Mouse (Mus musculus) cerebellum, postnatal 36 days (tissue): ENCODE data around the gene Mb.

Experiments
- DNase-seq, 2 experiments: peaks; one replicate each; pipeline ENCODE4 v3.0.0; 2021 to 2022; ENCODE audit warnings: mixed read lengths in 2 of 2

Gene Mb

GRCm38 (mm10) chr15:77050570-77050969 lies at the start of gene Mb:
Gene Mb (minus strand): TSS chr15:77050670.
- no peak for DNase-seq

GRCm38 (mm10) chr15:77099756-77100155 lies 49.3 kb upstream of the Mb start:
- no peak for DNase-seq

- no peak for DNase-seq
Measured at GRCm38 (mm10) chr15:77097358-77097757, 46.9 kb upstream of the Mb start.

GRCm38 (mm10) chr15:77095216-77095615 lies 44.7 kb upstream of the Mb start:
- DNase-seq, result no peak

GRCm38 (mm10) chr15:77094431-77094830 lies 44.0 kb upstream of the Mb start:
- no peak for DNase-seq

GRCm38 (mm10) chr15:77091394-77091793 lies 40.9 kb upstream of the Mb start:
- DNase-seq, result no peak

- no peak for DNase-seq
Measured at GRCm38 (mm10) chr15:77090531-77090930, 40.1 kb upstream of the Mb start.

- no peak for DNase-seq
Measured at GRCm38 (mm10) chr15:77089249-77089648, 38.8 kb upstream of the Mb start.

- no peak for DNase-seq
Measured at GRCm38 (mm10) chr15:77086488-77086887, 36.0 kb upstream of the Mb start.

- peak; percentile 25 to 44 for DNase-seq
Measured at GRCm38 (mm10) chr15:77085818-77086217, 35.3 kb upstream of the Mb start.

GRCm38 (mm10) chr15:77081454-77081853 lies 31.0 kb upstream of the Mb start:
- no peak for DNase-seq

GRCm38 (mm10) chr15:77080684-77081254 lies 30.3 kb upstream of the Mb start:
- no peak for DNase-seq

- no peak for DNase-seq
Measured at GRCm38 (mm10) chr15:77079890-77080361, 29.5 kb upstream of the Mb start.

- DNase-seq, result no peak
Measured at GRCm38 (mm10) chr15:77079256-77079822, 28.9 kb upstream of the Mb start.

GRCm38 (mm10) chr15:77078786-77079185 lies 28.3 kb upstream of the Mb start:
- DNase-seq, result no peak

- no peak for DNase-seq
Measured at GRCm38 (mm10) chr15:77077906-77078305, 27.4 kb upstream of the Mb start.

- DNase-seq, result no peak
Measured at GRCm38 (mm10) chr15:77076523-77076922, 26.1 kb upstream of the Mb start.

- no peak for DNase-seq
Measured at GRCm38 (mm10) chr15:77072556-77073163, 22.2 kb upstream of the Mb start.

GRCm38 (mm10) chr15:77071501-77071900 lies 21.0 kb upstream of the Mb start:
- no peak for DNase-seq

- no peak for DNase-seq
Measured at GRCm38 (mm10) chr15:77070745-77071268, 20.3 kb upstream of the Mb start.

- DNase-seq, result no peak
Measured at GRCm38 (mm10) chr15:77069019-77069418, 18.5 kb upstream of the Mb start.

- DNase-seq, result peak in 1 of 2 experiments; percentile 20
Measured at GRCm38 (mm10) chr15:77068439-77068861, 18.0 kb upstream of the Mb start.

GRCm38 (mm10) chr15:77066233-77066632 lies 15.8 kb upstream of the Mb start:
- no peak for DNase-seq

GRCm38 (mm10) chr15:77065259-77065852 lies 14.9 kb upstream of the Mb start:
- DNase-seq, result no peak
